Mouse (Mus musculus) bone marrow macrophage, adult 2 months (primary cell): ENCODE data around the gene Mccc2.

ENCODE experiments used
- CTCF ChIP-seq: IDR thresholded peaks from 2 replicates; pipeline ENCODE4 v1.5.1; 2012; ENCODE audit warnings: low read depth, mild to moderate bottlenecking, low read length, moderate library complexity
- POLR2A ChIP-seq: IDR thresholded peaks from 2 replicates; pipeline ENCODE4 v1.6.1; 2012; ENCODE audit warnings: mild to moderate bottlenecking, low read depth, low read length, borderline replicate concordance

DNA sequence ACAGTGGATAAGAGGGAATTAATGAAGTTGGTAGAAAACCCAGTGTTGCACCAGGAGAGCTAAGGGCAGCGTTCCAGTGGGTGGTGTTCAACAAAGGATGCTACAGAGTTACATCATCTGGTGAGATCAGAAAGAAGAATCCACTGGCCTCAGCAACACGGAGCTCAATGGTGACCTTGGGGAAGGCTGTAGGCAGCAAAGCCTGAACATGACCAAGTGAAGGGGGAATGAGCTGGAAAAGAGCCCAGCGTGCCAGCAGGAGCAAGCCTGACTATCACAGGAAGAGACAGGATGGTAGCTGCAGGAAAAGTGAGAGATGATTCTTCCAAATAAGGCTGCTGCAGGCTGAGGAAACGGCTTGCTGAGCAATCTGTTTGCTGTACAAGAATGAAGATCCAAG is 68.0 kb downstream of the Mccc2 start:
- TF ChIP-seq POLR2A (no peak), CTCF (no peak)
